Mouse (Mus musculus): ENCODE data around the gene Pmvk. TPM values are rescaled to one million over a fixed set of nuclear protein-coding genes. Genes with fewer than 3 reads are reported as not detected.
"Not testable (repeated sequence)": the region's sequence is repeated elsewhere in the genome, so short reads cannot be mapped to it uniquely, and the experiment has no call there.

Pmvk gene
- polyA plus RNA-seq, 2 experiments from 2014 or later = 29.8 to 46.0 TPM

GRCm38 (mm10) chr3:89429021-89429420 is 25.3 kb upstream of the Pmvk start:
- not testable (repeated sequence) for ATAC-seq

DNA sequence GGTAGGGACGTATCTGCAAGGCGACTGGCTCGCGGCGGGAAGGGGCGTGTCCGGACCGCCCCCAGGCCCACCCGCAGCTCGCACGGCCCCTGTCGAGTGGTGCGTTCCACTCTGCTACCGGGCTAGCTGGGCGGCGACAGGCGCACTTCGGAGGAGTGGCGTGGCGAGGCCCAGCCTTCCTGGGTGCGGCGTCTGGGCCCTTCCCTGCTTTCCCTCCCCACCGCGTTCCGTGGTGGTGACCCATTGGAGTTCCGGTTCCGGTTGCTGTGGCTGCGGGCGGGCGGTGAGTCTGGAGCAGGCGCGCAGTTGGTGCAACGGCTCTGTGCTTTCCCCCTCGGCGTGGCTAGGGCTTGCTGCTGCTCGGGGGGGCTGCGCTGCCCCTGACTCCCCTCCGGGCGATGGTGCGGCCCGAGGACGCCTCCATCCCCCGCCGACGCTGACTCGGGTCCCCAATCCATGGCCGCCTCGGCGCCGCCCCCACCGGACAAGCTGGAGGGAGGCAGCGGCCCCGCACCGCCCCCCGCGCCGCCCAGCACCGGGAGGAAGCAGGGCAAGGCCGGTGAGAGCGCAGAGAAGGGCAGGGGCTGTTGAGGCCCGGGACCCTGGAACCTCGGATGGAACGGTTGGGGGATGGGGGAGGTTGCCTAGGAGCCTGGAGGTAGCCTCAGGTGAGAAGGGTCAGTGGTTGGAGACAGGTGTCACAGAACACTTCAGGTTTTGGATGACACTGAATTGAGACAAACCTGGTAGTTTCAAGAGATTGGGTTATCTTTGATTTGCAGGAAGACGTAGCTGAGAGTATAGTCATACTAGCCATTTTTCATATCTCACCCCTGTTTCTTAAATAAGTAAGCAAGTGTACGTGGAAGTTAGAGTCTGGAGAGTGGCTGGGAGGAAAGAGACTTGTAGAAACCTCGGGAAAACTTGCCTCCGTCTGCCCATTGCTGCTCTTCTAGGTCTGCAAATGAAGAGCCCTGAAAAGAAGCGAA is 23.9 kb upstream of the Pmvk start, which contains the start of gene Pygo2:
Gene Pygo2 (plus strand): TSS at position 44 of the 989 bp plus-strand sequence.
- peak; percentile 98 for ATAC-seq

- ATAC-seq = no peak
These were observed 21.7 kb upstream of the Pmvk start for GRCm38 (mm10) chr3:89432606-89433005.

- ATAC-seq = no peak
These were observed 19.8 kb upstream of the Pmvk start for GRCm38 (mm10) chr3:89434532-89434931.

GRCm38 (mm10) chr3:89435041-89435440 is 19.3 kb upstream of the Pmvk start:
- no peak for ATAC-seq

GRCm38 (mm10) chr3:89436176-89437113 is 17.9 kb upstream of the Pmvk start, which contains the start of gene Pbxip1:
Gene Pbxip1 (plus strand): TSS chr3:89436706.
- ATAC-seq = peak; percentile 87

- ATAC-seq = peak; percentile 70
These were observed 17.1 kb upstream of the Pmvk start for GRCm38 (mm10) chr3:89437269-89437668.

GRCm38 (mm10) chr3:89440691-89441090 is 13.7 kb upstream of the Pmvk start:
- no peak for ATAC-seq

DNA sequence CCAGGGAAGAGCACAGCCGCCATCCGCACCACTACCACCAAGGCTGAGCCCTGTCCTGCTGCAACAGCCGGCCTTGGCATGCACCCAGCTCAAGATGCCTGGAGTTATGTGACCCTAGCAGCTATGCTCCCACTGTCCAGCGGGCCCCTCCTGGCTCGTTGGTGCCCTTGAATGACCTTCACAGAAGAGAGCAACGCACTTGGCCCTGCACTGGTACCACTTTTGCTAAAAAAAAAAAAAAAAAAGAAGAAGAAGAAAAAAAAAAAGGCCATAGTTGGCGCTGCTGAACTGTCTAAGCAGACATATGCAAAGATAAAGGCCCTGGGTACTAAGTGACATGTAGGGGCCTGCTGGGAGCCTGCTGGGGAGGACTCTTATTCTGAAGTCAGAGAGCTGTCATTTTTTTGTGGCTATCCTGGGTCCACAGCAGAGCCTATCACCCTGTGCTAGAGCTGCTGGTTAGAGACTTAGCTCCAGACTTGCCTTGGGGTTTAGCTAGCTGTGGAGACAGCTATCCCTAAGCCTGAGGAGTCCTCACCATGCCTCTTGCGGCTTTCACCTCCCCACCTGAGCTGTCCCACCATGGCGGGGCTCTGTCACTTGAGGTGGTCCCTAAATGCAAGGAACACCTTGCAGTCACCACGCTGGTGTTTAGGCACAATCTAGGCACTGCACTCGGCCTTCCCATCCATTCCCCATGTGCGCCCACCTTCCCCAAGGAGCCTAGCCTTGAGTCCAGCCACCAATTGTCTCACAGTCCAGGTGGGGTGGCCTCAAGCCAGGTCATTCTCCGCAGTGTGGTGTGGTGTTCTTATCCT is 5.4 kb upstream of the Pmvk start:
- peak; percentile 59 for ATAC-seq

GRCm38 (mm10) chr3:89449541-89449940 is 4.8 kb upstream of the Pmvk start:
- peak; percentile 66 for ATAC-seq

DNA sequence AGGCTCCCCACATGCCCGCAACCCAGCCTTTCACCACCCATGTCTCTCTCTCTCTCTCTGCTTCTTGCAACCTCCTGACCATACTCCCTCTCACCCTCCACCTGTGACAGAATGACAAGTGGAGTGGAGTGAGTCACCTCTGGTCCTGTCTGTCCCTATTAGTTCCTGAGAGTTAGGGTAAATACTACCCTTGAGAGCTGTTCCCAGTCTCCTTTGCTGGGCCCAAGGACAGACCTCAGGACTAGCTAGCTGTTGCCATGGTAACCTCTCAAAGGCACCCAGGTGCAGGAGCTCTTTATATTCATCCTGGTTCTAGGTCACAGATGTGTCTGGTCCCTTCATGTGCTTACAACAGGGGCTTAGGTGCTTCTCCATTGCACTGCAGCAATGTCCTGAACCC is 2.4 kb upstream of the Pmvk start:
- ATAC-seq = no peak

DNA sequence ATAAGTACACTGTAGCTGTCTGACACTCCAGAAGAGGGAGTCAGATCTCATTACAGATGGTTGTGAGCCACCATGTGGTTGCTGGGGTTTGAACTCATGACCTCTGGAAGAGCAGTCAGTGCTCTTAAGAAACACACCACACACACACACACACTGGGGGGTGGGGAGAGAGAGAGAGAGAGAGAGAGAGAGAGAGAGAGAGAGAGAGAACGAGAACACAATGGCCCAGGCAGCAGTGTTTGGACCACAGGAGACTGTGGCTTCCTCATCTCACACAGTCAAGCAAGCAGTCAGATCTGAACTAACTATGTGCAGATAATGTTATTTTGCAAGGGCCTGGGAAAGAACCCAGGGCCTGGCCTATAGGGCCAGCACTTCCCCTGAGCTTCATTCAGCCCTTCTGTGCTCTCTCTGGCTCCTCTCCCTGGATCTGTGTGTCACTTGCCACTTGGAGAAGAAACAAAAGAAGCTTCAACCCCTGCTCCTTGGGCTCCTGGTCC is 1.5 kb downstream of the Pmvk start:
- no peak for ATAC-seq

GRCm38 (mm10) chr3:89456726-89457665 is 2.7 kb downstream of the Pmvk start:
- peak; percentile 50 for ATAC-seq

DNA sequence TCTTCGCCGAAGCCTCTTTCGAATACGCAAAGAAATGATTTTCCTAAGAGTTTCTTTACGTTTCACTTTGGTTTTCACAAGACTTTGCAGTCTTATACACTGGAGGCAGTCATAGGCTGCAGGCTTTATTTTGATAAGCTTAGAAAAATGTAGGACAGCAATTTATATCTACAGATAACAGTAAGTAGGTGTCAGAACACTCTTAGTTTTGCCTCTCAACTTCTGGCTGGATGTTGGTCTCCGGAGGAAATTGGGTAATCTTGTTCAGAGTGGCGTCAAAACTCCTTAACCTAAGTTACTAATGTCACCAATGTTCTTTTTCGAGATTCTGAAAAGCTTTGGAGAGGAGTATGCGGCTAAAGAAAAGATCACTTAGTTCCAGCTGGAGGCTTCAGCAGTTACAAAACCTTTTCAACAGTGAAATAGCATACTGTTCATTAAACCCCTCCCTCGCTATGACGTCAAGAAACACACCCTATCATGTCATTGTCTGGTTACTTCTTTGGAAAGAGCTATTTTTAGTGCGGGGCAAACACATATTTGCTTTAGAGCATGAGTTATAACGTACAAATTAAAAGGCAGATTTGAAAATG is 4.1 kb downstream of the Pmvk start:
- peak; percentile 70 for ATAC-seq

GRCm38 (mm10) chr3:89458965-89459807 is 4.8 kb downstream of the Pmvk start:
- ATAC-seq = peak; percentile 90

GRCm38 (mm10) chr3:89468268-89468667 is 13.9 kb downstream of the Pmvk start:
- ATAC-seq = no peak

GRCm38 (mm10) chr3:89472280-89472679 is 17.9 kb downstream of the Pmvk start:
- ATAC-seq = no peak

DNA sequence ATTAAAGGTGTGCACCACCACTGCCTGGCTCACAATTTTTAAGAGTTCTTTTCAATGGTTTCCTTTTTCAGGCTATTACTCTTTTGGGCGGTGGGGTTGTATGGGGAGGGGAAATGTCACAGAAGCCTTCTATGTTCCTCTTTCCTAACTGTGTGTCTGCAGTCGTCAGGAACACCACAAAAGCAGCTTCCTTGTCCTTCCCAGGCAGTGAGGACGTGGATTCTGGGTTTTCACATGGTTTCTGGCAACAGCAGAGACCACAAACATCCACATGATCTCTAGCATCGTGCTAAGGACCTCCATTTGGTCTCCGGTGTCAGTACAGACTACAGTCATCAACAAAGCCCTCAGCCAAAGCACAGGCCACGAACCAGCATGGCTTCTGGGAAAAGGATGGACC is 19.5 kb downstream of the Pmvk start:
- no peak for ATAC-seq

DNA sequence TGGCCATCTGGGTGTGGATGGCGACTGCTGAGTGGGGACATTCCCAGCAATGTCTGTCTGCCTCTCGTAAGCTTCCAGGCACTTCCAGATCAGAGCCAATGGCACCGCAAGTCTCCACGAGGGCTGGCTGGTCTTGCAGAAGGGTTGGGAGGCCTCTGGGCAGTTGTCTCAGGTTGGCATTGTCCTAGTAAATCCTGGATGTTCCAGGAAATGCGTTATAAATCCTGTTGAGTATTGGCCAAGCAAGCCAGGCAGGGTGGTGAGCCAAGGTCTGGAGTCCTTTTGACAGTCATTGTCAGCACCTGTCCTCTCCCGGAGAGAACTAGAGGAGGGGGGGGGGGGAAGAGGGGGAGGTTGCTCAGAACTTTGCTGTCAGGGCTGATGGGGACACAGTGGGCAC is 24.7 kb downstream of the Pmvk start:
- no peak for ATAC-seq
